Mouse (Mus musculus) cerebral cortex, adult 2 months (tissue): ENCODE results near the gene Mphosph9.

Experiments used
- WGBS: fragments of 180-500 bp; shearing (Covaris S2); methylation state at CpG from one replicate; pipeline ENCODE4 v1.1.7; 2018; 5-methylcytosine and 5-hydroxymethylcytosine counted together

Mphosph9 gene

DNA sequence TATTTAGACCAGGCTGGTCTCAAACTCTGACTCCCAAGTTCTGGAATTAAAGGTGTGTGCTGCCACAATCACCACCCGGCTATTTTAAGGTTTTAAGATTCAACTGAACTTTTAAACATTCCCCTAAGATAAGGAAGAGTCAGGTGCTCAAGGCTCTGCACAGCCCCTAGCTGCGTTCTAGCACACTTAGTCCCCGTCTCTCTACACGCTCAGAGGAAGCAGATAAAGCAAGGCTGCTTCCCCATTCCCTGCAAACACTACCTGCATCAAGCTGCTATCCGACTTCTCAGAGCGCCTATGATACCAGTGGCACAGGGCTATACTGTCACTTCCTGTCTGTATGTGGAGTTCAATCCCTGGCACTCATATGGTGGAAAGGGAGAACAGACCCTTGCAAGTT is 60.1 kb downstream of the Mphosph9 start:
- WGBS = 85% methylated on average over 6 of the region's 6 CpGs

DNA sequence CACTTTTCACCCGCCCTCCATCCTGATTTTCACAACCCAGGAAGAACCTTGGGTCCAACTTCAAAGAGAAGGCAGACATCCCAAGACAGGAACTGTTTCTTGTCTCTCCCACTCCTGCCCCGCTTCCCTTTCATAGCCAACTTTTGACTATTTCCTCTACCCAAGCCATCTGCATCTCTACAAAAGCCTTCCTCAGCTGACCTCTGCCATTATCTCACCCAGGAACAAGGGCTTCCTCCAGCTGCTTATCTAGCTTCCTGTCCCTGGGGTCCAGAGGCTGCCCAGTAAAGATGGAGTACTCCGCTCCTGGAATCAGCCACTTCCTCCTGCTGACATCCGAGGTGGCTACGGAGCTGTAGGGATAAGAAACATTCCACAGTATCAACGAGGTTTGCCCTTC is 61.0 kb downstream of the Mphosph9 start:
- 79% methylated on average over 6 of the region's 6 CpGs for WGBS

GRCm38 (mm10) chr5:124263246-124263645 is 64.5 kb downstream of the Mphosph9 start:
- 76% methylated on average over 4 of the region's 4 CpGs for WGBS

- 81% methylated on average over 4 of the region's 4 CpGs for WGBS
Measured at GRCm38 (mm10) chr5:124262090-124262489, 65.7 kb downstream of the Mphosph9 start.

DNA sequence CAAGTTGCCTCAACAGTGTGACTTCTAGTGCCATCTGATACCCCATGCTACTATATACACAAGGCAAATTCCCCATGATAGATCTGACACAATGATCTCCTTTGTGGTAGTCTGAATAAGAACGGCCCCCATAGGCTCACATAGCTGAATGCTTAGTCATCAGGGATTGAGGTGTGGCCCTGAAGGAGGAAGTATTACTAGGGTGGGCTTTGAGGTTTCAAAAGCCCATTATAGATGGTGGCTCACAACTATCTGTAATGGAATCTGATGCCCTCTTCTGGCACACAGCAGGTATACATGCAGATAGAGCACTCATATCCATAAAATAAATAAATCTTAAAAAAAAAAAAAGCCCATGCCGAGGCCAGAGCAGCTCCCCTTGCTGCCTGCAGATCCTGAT is 68.6 kb downstream of the Mphosph9 start:
- WGBS = 36% methylated on average over 2 of the region's 2 CpGs

DNA sequence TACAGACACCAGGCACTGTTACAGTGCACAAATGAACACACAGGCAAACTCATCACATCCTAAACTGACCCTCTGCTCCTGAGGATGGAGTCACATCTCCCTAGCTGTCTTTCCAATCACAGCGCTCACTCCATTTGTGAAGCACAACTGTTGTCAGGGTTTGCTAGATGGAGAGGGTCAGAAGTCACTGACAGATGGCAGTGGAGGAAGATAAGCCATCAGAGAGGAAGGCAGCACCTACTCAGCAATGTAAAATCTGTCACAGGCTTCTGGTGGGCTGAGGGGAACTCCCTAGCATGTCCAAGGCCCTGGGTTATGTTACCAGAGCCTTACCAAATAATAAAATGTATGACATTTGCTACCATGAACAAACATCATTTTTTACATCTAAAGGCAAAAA is 69.7 kb downstream of the Mphosph9 start:
- WGBS = 100% methylated on average over 1 of the region's 1 CpGs

- 76% methylated on average over 7 of the region's 7 CpGs for WGBS
Measured at GRCm38 (mm10) chr5:124255141-124255540, 72.6 kb downstream of the Mphosph9 start.

- WGBS = 61% methylated on average over 8 of the region's 8 CpGs
Measured at GRCm38 (mm10) chr5:124253555-124253954, 74.2 kb downstream of the Mphosph9 start.

DNA sequence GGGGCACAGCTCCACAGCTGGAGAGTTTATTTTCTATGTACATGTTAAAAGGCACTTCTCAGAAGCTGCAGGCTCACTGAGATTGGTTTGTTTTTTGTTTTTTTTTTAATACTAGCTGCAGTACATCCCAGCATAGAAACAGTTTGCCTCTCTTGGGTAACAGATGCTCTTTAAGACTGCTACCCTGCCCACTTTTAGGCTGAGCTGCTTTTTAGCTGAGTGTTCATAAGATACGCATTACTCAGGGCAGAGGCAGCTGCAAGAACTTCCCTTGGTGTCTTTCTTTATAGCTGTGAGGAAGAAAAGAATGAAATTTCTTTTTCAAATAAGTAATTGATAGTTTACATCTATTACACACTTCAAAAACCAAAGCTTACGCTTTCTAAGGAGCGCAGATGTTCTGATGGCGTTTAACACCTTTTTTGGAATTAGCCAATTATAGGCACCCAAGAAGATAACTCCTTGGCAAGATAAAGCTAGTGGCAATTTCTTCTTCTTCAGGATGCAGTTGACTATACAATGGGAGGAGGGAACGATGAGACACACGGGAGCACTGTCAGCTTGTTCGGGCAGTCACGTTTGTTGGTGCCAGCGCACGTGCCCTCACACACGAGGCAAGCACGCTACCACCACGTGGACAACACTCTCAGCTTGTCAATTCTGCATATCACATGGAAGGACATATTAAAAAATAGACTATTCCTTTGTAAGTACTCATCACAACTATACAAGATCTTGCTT is 75.0 kb downstream of the Mphosph9 start:
- 58% methylated on average over 13 of the region's 13 CpGs for WGBS

- WGBS = 81% methylated on average over 5 of the region's 5 CpGs
Measured at GRCm38 (mm10) chr5:124251070-124251469, 76.7 kb downstream of the Mphosph9 start.

DNA sequence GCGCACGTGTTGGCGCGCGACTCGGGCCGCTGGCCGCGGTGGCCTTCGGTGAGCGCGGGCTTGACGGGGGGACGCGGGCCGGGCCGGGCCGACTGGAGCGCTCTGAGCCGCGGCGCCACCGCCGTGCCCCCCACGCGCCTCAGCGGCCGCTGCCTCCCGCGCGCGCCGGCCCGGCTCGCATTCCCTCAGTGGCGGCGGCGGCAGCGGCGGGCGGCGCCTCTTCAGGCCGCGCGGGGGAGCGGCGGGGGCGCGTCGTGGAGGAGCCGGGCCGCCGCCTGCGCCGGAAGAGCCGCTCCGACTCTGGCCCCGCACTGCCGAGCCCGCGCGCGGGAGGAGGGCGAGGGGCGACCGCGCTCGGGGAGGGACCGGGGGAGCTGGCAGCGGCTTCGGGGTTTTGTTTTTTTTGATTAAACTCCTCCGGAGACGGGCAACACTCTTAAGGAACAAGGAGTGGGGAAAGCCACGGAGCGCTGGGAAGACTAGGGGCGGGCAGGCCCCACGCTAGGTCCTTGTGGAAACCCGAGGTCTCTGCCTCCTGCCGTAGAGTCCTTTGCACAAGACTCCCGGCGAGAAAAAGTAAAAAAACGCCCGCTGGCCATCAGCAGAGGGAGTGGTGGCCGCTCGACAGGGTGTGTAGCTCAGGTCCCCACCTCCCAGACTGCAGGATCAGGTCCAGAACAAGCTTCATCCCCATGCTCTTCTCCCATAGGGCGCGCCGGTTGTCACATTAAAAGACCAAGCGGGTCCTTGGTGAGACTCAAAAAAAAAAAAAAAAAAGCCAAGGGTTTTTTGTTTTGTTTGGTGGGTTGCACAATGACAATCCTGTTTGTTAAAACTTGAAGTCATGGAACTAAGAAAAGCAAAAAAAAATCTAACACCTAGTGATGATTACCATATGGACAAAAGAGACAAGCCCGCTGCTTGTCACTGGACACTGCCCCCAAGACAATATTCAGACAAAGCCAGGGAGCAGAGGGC is 77.9 kb downstream of the Mphosph9 start, which contains the start of gene Pitpnm2:
Gene Pitpnm2, minus strand, starts transcription at position 147 of the 978 bp plus-strand sequence.
- WGBS = 2% methylated on average over 64 of the region's 90 CpGs

DNA sequence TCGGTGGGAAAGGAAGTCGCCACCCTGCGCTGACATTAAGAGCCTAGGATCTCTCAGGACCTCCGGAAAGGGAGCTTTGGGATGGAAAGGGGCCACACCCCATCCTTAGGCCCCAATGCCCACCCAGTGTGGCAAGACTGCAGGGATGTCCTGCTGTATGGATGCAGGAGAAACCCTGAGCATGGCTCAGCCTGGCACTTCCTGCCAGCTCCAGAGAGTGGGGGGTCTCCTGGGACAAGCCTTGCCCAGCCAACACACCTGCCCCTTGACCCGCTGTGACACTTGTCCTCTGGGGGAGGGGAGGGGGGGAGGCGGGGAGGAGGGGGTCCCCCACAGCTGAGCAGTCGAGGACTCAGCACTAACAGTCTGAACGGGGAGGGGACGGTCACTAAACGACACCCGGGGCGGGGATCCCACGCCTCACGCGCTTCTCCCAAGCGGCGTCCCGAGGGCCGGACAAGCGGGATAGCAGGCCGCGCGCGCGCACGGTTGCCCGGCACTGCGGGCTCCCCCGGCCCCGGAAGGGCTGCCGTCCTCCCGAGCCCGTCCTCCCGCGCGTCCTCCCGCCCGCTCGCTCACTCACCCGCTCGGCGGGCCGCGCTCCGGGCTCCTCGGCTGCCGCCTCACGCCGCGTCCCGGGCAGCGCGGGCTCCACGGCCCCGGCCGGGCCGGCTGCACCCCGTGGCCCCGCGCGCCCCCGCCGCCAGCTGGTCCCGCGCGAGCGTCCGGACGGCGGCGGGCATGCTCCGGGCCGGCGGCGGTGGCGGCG is 78.7 kb downstream of the Mphosph9 start:
- WGBS = 4% methylated on average over 62 of the region's 77 CpGs

- WGBS = 32% methylated on average over 9 of the region's 9 CpGs
Measured at GRCm38 (mm10) chr5:124247986-124248626, 79.7 kb downstream of the Mphosph9 start.

DNA sequence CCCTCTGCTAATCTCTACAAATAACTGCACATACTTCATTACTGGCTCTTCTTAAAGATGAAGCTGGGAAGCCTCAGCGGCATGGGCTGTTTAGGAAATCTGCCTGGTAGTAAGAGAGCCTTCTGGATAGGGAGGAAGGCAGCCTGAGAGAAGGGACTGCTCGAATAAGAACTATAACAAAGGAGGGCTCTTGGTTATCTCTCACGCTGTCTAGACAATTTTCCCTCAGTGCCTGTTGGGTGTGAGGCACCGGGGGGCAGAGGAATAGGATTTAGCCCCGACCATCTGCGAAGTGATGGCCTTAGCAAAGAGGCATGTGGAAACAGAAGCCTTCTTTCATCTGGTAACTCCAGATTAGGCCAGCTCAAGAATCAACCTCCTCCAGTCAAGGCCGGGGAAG is 80.5 kb downstream of the Mphosph9 start:
- WGBS = 46% methylated on average over 7 of the region's 7 CpGs

DNA sequence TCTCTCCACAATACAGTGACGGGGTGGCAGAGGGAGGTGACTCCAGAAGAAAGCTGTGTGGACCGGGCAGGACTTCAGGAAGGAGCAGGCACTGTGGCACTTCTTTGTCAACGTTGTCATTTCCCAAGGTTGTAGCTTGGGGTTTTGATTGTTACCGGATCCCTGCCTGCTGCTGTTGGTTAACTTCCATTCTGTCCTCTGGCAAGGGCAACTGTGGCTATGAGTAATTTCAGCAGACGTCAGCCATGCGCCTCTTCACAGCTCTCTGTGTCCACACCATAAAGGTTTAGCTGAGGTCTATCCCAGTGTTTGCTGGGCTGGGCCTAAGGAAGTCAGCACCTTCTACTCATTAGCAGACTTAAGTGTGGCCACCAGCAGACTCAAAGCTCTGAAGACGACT is 82.9 kb downstream of the Mphosph9 start:
- 88% methylated on average over 7 of the region's 7 CpGs for WGBS

DNA sequence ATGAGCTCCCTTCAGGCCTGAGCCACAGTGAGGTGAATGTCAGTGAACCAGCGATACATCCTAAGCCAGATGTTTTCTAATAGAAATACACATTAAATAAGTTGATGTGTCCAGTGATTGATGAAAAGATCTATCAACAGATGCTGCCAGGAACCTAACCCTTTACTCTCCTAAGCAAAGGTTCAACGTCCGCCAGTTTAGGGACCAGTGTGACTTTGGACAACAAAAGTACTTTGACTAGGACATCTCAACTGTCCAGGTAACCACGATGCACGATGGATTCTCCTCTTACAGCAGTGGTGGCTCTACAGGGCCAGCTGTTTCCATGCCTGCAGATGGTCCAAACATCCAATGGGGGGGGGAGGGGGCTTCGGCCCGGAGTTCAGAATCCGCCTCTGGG is 83.3 kb downstream of the Mphosph9 start:
- WGBS = 94% methylated on average over 8 of the region's 8 CpGs

- 79% methylated on average over 9 of the region's 9 CpGs for WGBS
Measured at GRCm38 (mm10) chr5:124243236-124243901, 84.4 kb downstream of the Mphosph9 start.

GRCm38 (mm10) chr5:124241686-124242444 is 85.9 kb downstream of the Mphosph9 start:
- WGBS = 38% methylated on average over 10 of the region's 10 CpGs

DNA sequence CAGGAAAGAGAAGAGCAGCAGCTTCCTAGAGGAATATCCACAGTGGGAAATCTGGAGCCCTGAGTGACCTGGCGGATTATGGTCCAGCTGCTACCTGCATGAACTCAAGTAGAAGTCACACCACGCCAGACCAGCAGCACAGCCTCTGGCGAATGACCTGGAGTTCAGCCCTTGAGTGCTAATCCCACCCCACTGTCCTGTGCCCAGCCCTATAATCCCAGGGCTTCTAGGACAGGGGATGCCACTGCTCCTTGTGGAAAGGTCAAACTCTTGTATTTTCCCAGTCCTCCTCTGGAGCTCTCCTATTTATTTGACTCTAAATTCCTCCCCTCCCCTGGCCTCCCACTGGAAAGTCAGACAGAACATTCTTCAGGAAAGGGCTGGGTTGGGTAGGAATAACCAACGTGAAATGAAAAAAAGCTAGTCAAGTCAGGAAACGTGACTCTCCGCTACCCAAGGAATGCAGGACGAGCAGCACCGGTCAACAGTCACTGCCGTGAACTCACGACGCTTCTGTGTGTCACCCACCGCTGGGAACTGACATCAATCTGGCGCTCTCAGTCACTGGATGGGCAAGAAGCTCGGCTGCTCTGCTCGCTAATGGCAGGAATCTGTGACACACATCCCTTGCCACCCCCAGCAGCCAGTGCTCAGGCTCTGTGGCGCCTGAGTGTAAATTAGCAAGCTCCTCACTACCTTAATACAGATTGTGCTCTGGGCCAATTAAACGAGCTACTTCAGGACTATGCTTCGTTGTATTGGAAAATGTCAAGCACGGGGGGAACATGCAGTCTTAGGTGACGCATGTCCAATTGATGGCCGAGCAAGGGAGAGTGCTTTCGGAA is 86.7 kb downstream of the Mphosph9 start:
- WGBS = 44% methylated on average over 22 of the region's 22 CpGs
